Mouse (Mus musculus) hematopoietic stem cell, adult 5-6 weeks (primary cell): ENCODE data around the gene Rab3a. TPM values are rescaled to one million over a fixed set of nuclear protein-coding genes. Genes with fewer than 3 reads are reported as not detected.

Source experiments
- ATAC-seq, 2 experiments: fragments of 125-278 bp in 1 of 2; replicated peaks in 1 of 2; 2 replicates each; pipeline ENCODE4 v1.8.0; 2016 to 2017; ENCODE audit warnings: inconsistent platforms in 2 of 2, mild to moderate bottlenecking in 2 of 2, moderate number of reproducible peaks in 2 of 2, low read depth in 1 of 2, moderate TSS enrichment in 1 of 2; ENCODE audit not compliant: low FRiP score in 2 of 2, poor library complexity in 2 of 2, severe bottlenecking in 2 of 2, insufficient read depth in 1 of 2, low TSS enrichment in 1 of 2
- total RNA-seq: library from RNA; stranded (forward); fragments of 172-1452, 232-1000 nt; gene quantifications from 2 replicates; pipeline ENCODE4 v1.2.3, GENCODE M21; 2017

Gene Rab3a
- total RNA-seq, 1 experiment from 2014 or later = 3.6 TPM

DNA sequence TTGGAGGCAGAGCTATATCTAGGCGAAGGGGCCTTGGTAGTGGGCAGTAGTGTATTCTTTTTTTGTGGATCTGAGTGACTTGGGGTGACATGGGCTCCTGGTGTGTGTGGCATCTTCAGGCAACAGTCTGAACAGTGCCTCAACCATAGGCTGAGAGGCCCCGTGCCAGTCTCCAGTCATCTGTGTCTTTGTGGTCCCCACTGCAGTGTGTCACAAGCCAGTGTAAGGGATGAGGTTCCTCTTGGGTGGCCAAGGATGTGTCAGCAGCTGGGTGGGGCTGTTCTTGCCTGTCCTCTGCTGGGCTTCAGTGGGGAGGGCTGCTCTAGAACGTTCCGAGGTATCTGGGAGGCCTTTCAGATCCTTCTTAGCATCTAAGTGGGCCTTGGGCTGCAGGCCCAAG lies 23.5 kb upstream of the Rab3a start:
- ATAC-seq = no peak

DNA sequence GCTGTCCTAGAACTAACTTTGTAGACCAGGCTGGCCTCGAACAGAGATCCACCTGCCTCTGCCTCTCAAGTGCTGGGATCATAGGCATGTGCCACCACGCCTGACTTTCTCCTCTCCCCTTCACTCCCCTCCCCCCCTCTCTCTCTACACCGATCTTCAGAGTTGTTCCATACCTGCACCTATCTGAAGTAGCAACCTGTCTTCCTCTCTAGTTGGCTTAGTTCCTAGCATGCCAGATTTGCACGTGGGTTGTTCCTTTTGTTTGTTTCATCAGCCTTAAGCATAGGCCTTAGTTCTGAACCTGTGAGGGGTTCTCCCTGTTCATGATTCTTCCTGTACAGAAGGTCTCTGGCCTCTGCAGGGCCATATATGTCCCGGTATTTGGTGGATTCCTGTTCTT lies 16.8 kb upstream of the Rab3a start:
- ATAC-seq = no peak

DNA sequence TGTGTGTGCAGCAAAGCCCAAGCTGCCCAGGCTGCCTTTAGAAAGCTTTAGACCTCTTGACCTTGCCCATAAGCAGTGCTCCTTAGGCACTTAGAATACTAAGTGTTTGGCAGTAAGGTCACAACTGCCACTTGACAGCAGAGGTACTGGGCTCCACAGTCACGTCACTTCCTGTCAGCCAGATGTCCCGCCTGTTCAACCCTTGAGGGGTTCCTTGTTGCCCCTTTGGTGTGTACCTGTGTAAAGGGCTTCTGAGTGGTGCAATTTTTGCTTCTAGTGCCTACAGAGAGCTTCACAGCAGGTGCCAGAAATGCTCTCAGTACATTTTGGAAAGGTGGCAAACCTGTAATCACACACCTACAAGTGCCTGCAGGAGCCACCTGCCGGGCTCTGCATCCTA lies 16.3 kb upstream of the Rab3a start:
- ATAC-seq = no peak

DNA sequence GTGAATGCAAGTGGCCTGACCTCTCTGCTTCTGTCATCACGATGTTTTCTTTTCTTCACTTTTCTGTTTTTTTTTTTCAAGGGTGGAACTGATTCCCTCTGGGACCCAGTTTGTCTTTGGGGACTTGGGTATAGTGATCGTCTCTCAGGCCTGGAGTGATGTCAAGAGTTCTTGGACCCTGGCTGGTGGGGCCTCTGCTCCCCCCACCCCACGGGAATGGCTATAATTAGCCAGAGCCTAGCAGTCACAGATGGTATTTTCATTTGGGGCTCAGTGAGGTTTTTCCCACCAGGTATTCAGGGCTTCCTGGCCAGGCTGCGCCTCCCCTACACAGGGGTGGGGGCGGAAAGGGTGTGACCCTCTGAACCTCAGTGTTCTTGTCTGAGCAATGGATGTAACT lies 12.8 kb upstream of the Rab3a start:
- no peak for ATAC-seq

DNA sequence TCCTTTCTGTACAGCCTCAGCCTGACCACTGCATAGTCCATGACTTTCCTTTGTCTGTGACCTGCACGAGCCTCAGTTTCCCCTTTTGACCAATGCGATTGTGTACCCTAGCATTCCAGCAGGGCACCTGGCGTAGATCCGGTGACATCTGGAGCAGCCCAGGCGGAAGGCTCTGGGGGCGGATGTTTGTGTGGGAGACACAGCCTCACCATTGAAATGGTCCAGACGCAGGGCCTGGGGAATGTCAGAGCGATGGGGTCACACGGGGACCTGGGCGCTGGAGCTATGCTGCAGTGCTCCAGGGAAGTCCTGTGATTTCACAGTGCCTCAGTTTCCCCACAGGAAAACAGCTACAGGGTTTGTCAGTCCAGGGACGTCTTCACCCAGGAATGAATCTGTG lies 12.3 kb upstream of the Rab3a start:
- no peak for ATAC-seq

DNA sequence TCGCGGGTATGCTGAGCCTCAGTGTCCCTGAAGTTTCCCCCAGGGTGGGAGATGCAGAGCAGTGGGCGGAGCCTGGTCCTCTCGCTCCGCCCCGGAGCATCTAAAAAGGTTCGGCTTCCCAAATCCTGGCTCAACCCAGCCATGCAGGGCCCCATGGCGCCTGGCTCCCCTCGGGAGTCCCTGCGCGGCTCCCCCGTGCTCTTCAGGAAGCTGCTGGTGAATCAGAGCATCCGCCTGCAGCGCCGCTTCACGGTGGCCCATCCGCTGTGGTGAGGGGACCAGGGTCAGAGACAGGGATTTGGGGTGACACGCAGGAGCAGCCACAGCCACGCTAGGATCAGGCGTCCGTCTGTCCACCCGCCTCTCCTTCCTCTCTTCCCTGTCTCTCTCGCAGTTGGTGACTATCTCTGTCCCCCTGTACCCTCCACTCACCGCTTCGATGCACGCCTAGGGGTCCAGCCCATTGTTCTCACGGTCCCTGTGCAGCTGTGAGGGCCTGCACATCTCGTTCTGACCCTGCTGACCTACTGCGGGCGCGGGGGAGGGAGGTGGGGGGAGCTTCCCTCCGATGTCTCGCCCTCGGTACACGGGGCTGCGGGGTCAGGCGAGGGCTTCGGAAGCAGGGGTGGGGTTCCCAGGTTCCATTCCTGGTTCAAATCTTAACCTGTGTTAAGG lies 11.4 kb upstream of the Rab3a start:
- ATAC-seq = no peak

DNA sequence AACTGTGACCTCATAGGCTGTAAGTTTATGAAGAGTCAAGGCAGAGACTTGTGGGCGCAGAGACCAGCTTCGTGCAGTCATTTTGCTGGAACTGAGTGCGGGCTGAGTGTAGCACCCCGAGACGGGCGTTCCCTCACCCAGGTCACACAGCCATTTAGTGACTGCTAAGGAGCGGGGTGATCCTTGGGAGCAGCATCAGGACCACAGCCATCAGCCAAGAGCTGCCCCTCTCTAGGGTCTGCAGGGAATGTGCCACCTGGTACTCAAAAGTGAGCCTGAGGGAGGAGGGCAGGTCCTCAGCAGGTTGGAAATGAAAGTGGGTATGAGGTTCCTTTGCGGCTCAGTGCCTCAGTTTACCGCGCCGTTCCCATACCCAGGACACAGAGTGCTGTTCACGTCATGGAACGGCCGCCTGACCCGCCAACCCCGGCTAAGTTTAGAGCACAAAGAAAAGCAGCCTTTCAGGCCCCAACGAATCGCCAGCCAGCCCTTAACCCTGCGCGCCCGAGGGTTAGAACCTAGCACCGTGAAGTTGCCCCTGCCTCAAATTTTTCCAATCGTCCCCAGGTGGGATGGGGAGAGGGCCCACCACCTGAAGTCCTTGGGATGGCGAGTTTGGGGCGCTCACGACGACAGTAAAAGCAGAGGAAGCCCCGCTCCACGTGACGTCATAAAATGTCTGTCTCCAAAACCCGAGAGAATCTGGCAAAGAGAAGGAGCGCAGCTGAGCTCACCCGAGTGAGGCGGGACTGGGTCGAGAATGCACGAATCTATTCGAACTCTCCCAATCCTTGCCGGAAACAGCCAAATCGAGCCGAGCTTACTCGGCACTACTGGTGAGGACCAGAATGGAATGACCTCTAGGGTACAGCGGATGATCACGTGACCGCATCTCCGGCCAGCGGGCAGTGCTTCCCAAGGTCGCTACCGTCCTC lies 10.6 kb upstream of the Rab3a start:
- ATAC-seq = peak in 1 of 2 experiments; percentile 24; a peak in 2 of 4 replicates

DNA sequence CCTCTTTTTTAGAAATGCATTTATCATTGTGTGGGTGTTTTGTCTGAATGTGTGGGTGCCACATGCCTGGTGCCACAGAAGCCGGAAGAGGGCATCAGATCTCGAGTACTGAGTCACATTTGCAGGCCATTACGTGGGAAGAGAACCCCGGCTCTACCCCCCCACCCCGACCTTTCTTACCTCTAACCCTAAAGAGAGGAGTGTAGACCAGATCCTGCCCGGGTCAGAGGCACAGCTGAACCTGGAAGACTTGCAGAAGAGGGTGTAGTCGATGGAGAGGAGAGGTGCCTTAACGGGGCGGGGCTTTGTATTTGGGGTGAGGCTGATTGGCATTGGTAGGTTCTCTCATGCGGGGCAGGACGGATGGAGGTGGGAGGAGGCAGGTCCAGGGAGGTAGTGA lies 9.7 kb upstream of the Rab3a start:
- ATAC-seq = no peak

DNA sequence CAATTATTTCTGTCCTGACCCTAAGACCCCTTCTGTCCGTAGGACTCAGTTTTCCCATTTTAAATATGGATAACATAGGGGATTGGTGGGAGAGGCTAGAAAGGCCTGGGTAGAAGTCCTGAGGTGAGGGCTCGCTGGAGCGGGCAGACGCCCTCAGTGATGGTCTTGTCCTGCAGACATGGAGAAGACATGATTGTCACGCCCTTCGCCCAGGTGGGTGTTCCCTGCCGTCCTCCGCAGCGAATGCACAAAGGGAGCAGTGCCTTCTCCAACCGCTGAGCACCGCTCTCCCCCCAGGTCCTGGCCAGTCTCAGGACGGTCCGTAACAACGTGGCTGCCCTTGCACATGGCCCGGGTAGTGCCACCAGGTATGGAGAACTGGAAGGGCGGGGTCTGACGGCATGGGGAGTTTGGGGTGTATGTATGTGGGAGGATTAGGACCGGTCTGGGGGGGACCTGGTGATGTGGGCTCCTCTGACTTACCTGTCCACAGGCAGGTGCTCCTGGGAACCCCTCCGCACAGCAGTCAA lies 8.7 kb upstream of the Rab3a start:
- no peak for ATAC-seq

DNA sequence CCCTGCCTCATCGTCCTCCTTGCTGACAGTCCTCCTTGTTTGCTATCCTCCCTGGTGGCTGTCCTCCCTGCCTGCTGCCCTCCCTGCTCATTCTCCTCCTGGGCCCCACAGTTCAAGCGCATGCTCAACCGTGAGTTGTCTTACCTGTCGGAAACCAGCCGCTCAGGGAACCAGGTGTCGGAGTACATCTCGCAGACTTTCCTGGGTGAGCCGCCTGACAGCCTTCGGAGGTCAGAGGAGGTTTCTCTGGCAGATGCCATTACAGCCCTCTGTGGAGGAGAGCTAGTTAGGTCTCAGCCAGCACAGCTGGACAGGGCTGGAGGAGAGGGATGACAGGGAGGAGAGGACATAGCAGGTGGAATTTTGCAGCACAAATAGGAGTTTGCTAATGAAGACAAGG lies 7.8 kb upstream of the Rab3a start:
- no peak for ATAC-seq

DNA sequence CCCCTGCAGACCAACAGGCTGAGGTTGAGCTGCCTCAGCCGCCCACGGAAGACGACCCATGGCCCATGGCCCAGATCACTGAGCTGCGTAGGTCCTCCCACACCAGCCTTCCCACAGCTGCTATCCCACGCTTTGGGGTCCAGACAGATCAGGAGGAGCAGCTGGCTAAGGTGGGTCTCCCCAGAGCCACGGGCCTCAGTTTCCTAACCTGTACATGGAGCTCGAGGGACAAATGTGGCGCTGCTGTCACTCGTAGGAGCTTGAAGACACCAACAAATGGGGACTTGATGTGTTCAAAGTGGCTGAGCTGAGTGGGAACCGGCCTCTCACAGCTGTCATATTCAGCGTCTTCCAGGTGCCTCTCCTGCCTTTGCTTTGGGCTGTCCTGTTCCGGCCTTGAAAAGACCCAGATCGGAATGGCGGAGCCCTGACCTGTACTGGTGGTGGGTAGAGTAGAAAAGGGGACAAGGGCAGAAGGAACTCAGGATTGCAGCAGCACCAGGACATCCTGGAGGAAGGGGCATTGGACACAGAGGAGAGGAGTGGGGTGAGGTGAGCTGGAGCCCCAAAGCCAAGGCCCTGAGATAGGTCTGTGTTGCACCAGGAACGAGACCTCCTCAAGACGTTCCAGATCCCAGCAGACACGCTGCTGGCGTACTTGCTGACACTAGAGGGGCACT lies 7.1 kb upstream of the Rab3a start:
- no peak for ATAC-seq

DNA sequence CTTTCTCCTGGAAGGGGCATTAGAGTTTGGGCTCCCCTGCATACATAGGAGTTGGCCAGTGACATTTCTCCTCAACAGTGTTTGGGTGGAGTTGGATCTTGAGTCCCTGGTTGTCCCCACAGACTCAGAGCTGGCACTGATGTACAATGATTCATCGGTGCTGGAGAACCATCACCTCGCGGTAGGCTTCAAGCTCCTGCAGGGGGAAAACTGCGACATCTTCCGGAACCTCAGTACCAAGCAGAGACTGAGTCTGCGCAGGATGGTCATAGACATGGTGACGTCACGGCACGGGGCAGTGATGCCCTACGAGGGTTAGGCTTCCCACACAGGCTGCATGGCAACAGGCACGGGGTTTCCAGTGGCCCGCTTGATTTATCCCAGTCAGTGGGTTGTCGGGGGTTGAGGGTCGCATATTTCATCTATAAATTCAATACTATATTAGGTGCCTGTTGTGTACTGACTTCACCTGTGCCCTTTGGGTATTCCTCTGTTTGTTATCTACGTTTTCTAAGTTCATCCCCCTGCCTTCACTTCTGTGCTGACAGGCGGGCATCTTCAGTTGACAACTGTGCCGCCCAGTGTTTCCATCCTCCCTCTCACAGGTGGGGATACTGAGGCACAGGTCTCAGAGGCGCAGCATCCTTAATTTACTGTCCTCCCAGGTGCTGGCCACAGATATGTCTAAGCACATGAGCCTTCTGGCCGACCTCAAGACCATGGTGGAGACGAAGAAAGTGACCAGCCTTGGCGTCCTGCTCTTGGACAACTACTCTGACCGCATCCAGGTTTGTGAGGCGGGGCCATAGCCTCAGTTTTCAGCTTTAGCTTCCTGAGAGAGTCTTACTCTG lies 6.0 kb upstream of the Rab3a start:
- no peak for ATAC-seq

DNA sequence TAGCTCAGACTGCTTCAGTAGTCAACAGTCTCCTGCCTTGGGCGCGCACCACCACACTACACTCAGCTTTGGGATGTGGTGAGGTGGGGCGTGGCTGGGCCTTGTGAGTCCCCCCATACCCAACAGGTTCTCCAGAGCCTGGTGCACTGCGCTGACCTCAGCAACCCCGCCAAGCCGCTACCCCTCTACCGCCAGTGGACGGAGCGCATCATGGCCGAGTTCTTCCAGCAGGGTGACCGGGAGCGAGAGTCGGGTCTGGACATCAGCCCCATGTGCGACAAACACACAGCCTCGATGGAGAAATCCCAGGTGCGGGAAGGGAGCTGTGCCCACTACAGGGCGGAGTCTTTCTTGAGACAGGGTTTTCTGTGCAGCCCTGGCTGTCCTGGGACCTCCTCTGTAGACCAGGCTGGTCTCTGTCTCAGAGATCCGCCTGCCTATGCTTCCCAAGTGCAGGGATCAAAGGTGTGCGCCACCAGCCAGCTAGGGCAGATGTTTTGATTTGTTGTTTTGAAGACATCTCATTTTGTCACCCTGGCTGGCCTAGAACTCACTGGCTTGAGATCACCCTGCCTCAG lies 5.3 kb upstream of the Rab3a start:
- ATAC-seq = no peak

DNA sequence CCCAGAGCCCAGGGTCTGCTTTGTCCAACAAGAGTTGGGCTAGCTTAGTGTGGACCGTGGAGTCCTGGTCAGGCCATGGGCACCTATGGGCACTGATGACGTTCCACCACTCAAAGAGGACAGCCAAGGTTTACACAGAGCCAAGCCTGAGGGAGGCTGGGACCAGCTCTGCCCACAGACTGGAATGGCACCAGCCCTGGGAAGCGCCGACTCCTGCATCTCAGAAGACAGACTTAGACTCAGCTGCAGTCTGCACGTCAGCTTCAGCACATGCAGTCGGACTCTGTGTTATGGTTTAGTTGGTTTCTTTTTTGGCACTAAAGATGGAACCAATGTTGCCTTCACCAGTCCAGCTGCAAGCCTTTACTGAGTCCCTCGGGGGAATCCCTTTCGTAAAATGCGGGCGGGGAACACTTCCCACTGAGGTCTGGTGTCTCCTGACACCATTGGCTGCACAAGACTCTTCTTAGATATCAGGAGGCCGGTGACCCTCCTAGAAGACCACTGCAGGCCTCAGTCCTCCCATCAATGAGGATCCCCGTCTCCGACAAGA lies 4.3 kb upstream of the Rab3a start:
- ATAC-seq = no peak

DNA sequence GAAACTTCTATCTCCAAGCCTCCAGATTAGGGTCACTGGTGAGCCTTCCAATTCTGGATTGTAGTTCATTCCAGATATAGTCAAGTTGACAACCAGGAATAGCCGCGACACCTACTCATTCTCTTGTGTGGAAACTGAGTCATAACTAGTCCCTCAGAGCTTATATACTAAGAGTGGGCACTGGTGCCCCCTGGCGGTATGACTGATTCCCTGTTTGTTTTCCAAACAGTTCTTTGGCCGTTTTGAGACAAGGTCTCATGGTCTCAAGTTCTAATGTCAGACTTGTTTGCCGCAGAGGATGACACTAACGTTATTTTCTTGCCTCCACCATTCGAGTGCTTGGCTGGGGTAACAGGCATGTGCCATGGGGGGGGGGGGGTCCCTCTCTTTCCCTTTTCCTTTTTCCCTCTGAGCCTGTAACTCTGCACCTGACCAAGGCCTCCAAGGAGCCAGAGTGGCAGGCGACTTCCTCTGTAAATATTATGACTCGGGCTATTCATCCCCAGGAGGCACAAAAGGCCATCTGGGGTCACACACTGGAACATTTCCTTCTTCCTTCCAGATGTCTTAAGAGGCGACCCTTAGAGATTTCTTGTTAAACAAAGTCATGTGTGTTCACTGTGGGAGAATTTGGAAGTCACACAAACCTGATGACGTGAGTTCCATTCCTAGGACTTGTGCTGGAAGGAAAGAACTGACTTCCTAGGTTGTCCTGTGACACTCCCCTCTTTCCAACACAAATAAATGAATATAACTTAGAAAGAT lies 2.3 kb upstream of the Rab3a start:
- no peak for ATAC-seq

DNA sequence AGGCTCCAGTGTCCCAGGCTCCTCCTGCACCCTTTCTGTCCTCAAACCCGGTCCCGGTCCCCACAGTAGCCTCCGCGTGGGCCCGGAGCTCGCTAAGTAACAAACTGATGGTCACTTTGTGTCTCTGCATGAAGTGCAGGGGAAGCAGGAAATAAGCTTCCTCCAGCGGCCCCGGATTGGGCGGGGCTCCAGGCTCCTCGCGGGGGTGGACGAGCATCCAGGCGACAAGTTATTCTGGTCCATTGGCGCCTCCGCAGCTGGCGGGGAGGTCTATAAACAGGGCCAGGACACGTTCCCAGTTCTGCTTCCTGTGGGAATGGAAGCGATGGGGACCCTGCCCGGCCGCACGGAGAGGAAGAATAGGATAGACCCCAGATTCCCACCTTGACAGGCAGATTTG lies 1.3 kb upstream of the Rab3a start:
- ATAC-seq = no peak
